Mouse (Mus musculus) forebrain, embryonic 16.5 days (tissue): Measurements from ENCODE around the gene Wdr83os. TPM values are rescaled to one million over a fixed set of nuclear protein-coding genes. Genes with fewer than 3 reads are reported as not detected.
"Not testable (repeated sequence)": the region's sequence is repeated elsewhere in the genome, so short reads cannot be mapped to it uniquely, and the experiment has no call there.

Experiments used
- ATAC-seq: fragments of 200-750 bp; cut with Nextera tagmentation; 2 replicates; pipeline ENCODE4 v1.8.0; 2017; ENCODE audit warnings: mild to moderate bottlenecking, moderate library complexity
- H3K27ac ChIP-seq: fragments of 300-500 bp; sonication (generic); 2 replicates; pipeline ENCODE4 v1.5.1; 2014; ENCODE audit warnings: low read length, control low read depth
- H3K27me3 ChIP-seq: fragments of 300-500 bp; sonication (generic); replicated peaks from 2 replicates; pipeline ENCODE4 v1.6.1; 2014; ENCODE audit warnings: low read length; ENCODE audit not compliant: control insufficient read depth, insufficient read depth
- H3K36me3 ChIP-seq: fragments of 300-500 bp; sonication (generic); 2 replicates; pipeline ENCODE4 v1.6.1; 2014; ENCODE audit not compliant: control insufficient read depth, insufficient read depth
- H3K4me1 ChIP-seq: fragments of 300-500 bp; sonication (generic); replicated peaks from 2 replicates; pipeline ENCODE4 v1.6.1; 2014; ENCODE audit warnings: low read length; ENCODE audit not compliant: control insufficient read depth, insufficient read depth
- H3K4me2 ChIP-seq: fragments of 300-500 bp; sonication (generic); 2 replicates; pipeline ENCODE4 v1.6.1; 2014; ENCODE audit warnings: mild to moderate bottlenecking, low read length, control low read depth
- H3K4me3 ChIP-seq: fragments of 300-500 bp; sonication (generic); replicated peaks from 2 replicates; pipeline ENCODE4 v1.5.1; 2014; ENCODE audit warnings: mild to moderate bottlenecking, low read length, control low read depth
- H3K9ac ChIP-seq: fragments of 300-500 bp; sonication (generic); replicated peaks from 2 replicates; pipeline ENCODE4 v1.6.1; 2014; ENCODE audit warnings: low read depth, low read length, control low read depth
- H3K9me3 ChIP-seq: fragments of 300-500 bp; sonication (generic); 2 replicates; pipeline ENCODE4 v1.6.1; 2016; ENCODE audit warnings: low read length; ENCODE audit not compliant: control insufficient read depth
- WGBS: fragments of 180-500 bp; shearing (Covaris S2); extraction: QIAGEN DNeasy Blood & Tissue Kit; methylation state at CpG from one replicate; pipeline ENCODE4 v1.1.7; 2014; 5-methylcytosine and 5-hydroxymethylcytosine counted together
- polyA plus RNA-seq: library from polyadenylated mRNA; unstranded; fragments of >200 nt; fragmentation: Nextera tagmentation; extraction: Ambion mirVana; gene quantifications from 2 replicates; pipeline ENCODE4 v1.2.1, GENCODE M21; 2015

Wdr83os gene
- polyA plus RNA-seq, 1 experiment from 2014 or later = 133 TPM

GRCm38 (mm10) chr8:85082169-85082568 lies 1.6 kb downstream of the Wdr83os start:
- WGBS = 90% methylated on average over 4 of the region's 4 CpGs
- ATAC-seq, H3K9me3 ChIP-seq: not testable (repeated sequence)

GRCm38 (mm10) chr8:85083108-85083813 lies 2.7 kb downstream of the Wdr83os start, which contains the start of gene Man2b1:
Man2b1 (plus strand) TSS chr8:85083270.
- peak within 1 kb of the TSS; percentile 70 for H3K9ac ChIP-seq
- no peak within 1 kb of the TSS for H3K27ac ChIP-seq
- H3K36me3 ChIP-seq = peaks cover 5% of the 10 kb centered on the region
- H3K27me3 ChIP-seq = no peaks in the 10 kb centered on the region
- under 1% methylated on average over 30 of the region's 30 CpGs for whole genome bisulfite sequencing
- peak; percentile 84 for ATAC-seq
- H3K4me1 ChIP-seq = peaks cover 34% of the 10 kb centered on the region
- peak within 1 kb of the TSS; percentile 86 for H3K4me2 ChIP-seq
- H3K9me3 ChIP-seq = no peaks in the 10 kb centered on the region
- H3K4me3 ChIP-seq = peak within 1 kb of the TSS; percentile 67

More at GRCm38 (mm10) chr8:85082169-85082568, 1.6 kb downstream of the Wdr83os start:
- not testable (repeated sequence) for H3K27ac ChIP-seq, H3K4me2 ChIP-seq, H3K27me3 ChIP-seq, H3K4me3 ChIP-seq, H3K9ac ChIP-seq, H3K36me3 ChIP-seq
- peaks cover 34% of the 10 kb centered on the region for H3K4me1 ChIP-seq

GRCm38 (mm10) chr8:85084633-85085032 lies 4.1 kb downstream of the Wdr83os start:
- Histone ChIP-seq H3K27me3 (no peaks in the 10 kb centered on the region), H3K4me3 (no peak overlapping the region), H3K27ac (no peak overlapping the region), H3K9me3 (no peaks in the 10 kb centered on the region), H3K4me1 (peaks cover 30% of the 10 kb centered on the region), H3K36me3 (peaks cover 4% of the 10 kb centered on the region; the same call in 1 of the 2 replicates), H3K4me2 (no peak overlapping the region), H3K9ac (no peak overlapping the region)
- 90% methylated on average over 8 of the region's 8 CpGs for WGBS
- ATAC-seq = no peak

GRCm38 (mm10) chr8:85086238-85086637 lies 5.7 kb downstream of the Wdr83os start:
- Histone ChIP-seq H3K4me1 (peaks cover 24% of the 10 kb centered on the region), H3K9me3 (no peaks in the 10 kb centered on the region), H3K27ac (no peak overlapping the region), H3K9ac (no peak overlapping the region), H3K27me3 (no peaks in the 10 kb centered on the region), H3K4me2 (no peak overlapping the region), H3K36me3 (peaks cover 4% of the 10 kb centered on the region; the same call in 1 of the 2 replicates), H3K4me3 (no peak overlapping the region)
- ATAC-seq = no peak
- 83% methylated on average over 3 of the region's 3 CpGs for WGBS

GRCm38 (mm10) chr8:85088771-85089170 lies 8.2 kb downstream of the Wdr83os start:
- no peak for ATAC-seq

GRCm38 (mm10) chr8:85090856-85091255 lies 10.3 kb downstream of the Wdr83os start:
- Histone ChIP-seq H3K4me1 (no peaks in the 10 kb centered on the region), H3K4me2 (no peak overlapping the region), H3K4me3 (no peak overlapping the region), H3K36me3 (peaks cover 2% of the 10 kb centered on the region; the same call in 1 of the 2 replicates), H3K9me3 (no peaks in the 10 kb centered on the region), H3K27ac (no peak overlapping the region), H3K27me3 (no peaks in the 10 kb centered on the region), H3K9ac (no peak overlapping the region)
- ATAC-seq = no peak
- 94% methylated on average over 11 of the region's 11 CpGs for WGBS

More at GRCm38 (mm10) chr8:85088771-85089170, 8.2 kb downstream of the Wdr83os start:
- Histone ChIP-seq H3K36me3 (peaks cover 4% of the 10 kb centered on the region; the same call in 1 of the 2 replicates), H3K4me1 (peaks cover 4% of the 10 kb centered on the region), H3K27me3 (no peaks in the 10 kb centered on the region), H3K27ac (no peak overlapping the region), H3K4me2 (no peak overlapping the region), H3K9me3 (no peaks in the 10 kb centered on the region), H3K4me3 (no peak overlapping the region), H3K9ac (no peak overlapping the region)
- 72% methylated on average over 2 of the region's 2 CpGs for WGBS

- no peak overlapping the region for H3K9ac ChIP-seq
- H3K4me1 ChIP-seq = no peaks in the 10 kb centered on the region
- H3K4me2 ChIP-seq = no peak overlapping the region
- H3K27ac ChIP-seq = no peak overlapping the region
- no peak overlapping the region for H3K4me3 ChIP-seq
- no peaks in the 10 kb centered on the region for H3K9me3 ChIP-seq
- no peaks in the 10 kb centered on the region for H3K27me3 ChIP-seq
- 35% methylated on average over 21 of the region's 21 CpGs for WGBS
- H3K36me3 ChIP-seq = peaks cover 3% of the 10 kb centered on the region; the same call in 1 of the 2 replicates
- no peak for ATAC-seq
Observed at GRCm38 (mm10) chr8:85091526-85092090, 11.1 kb downstream of the Wdr83os start.

GRCm38 (mm10) chr8:85095051-85095450 lies 14.5 kb downstream of the Wdr83os start:
- Histone ChIP-seq H3K36me3 (peaks cover 15% of the 10 kb centered on the region), H3K4me1 (no peaks in the 10 kb centered on the region), H3K4me2 (no peak overlapping the region), H3K9me3 (no peaks in the 10 kb centered on the region), H3K27me3 (no peaks in the 10 kb centered on the region), H3K9ac (no peak overlapping the region), H3K27ac (no peak overlapping the region), H3K4me3 (no peak overlapping the region)
- WGBS = 95% methylated on average over 13 of the region's 13 CpGs
- ATAC-seq = no peak

- Histone ChIP-seq H3K9me3 (no peaks in the 10 kb centered on the region), H3K36me3 (peaks cover 15% of the 10 kb centered on the region), H3K4me3 (no peak overlapping the region), H3K27me3 (no peaks in the 10 kb centered on the region), H3K27ac (no peak overlapping the region), H3K4me2 (no peak overlapping the region), H3K4me1 (no peaks in the 10 kb centered on the region), H3K9ac (no peak overlapping the region)
- WGBS = 96% methylated on average over 7 of the region's 7 CpGs
- no peak for ATAC-seq
Observed at GRCm38 (mm10) chr8:85095566-85095965, 15.0 kb downstream of the Wdr83os start.
